Mouse (Mus musculus): Measurements from ENCODE around the gene Pwwp2a. TPM values are rescaled to one million over a fixed set of nuclear protein-coding genes. Genes with fewer than 3 reads are reported as not detected.

Gene Pwwp2a
- total RNA-seq, 2 experiments from 2014 or later: 39.0 to 42.0 TPM

GRCm38 (mm10) chr11:43712178-43712577 lies 30.4 kb downstream of the Pwwp2a start:
- no peak for ATAC-seq (replicated peaks; ENCODE audit: poor library complexity, severe bottlenecking)

GRCm38 (mm10) chr11:43723411-43723810 lies 41.6 kb downstream of the Pwwp2a start:
- ATAC-seq (replicated peaks; ENCODE audit: poor library complexity, severe bottlenecking): no peak

- ATAC-seq (replicated peaks; ENCODE audit: poor library complexity, severe bottlenecking): no peak
Measured at GRCm38 (mm10) chr11:43727796-43728195, 46.0 kb downstream of the Pwwp2a start.

- ATAC-seq (replicated peaks; ENCODE audit: poor library complexity, severe bottlenecking): peak; percentile 83
Measured at GRCm38 (mm10) chr11:43728737-43729301, 47.0 kb downstream of the Pwwp2a start.

- ATAC-seq (replicated peaks; ENCODE audit: poor library complexity, severe bottlenecking): peak; percentile 99
Measured at GRCm38 (mm10) chr11:43747233-43748226, 65.7 kb downstream of the Pwwp2a start, which contains the start of gene Ttc1. Gene Ttc1, minus strand, starts transcription at chr11:43748008.

GRCm38 (mm10) chr11:43751542-43751941 lies 69.7 kb downstream of the Pwwp2a start:
- ATAC-seq (replicated peaks; ENCODE audit: poor library complexity, severe bottlenecking): no peak

GRCm38 (mm10) chr11:43754568-43754967 lies 72.8 kb downstream of the Pwwp2a start:
- ATAC-seq (replicated peaks; ENCODE audit: poor library complexity, severe bottlenecking): no peak

- peak; percentile 55 for ATAC-seq (replicated peaks; ENCODE audit: poor library complexity, severe bottlenecking)
Measured at GRCm38 (mm10) chr11:43755411-43755810, 73.6 kb downstream of the Pwwp2a start.

- no peak for ATAC-seq (replicated peaks; ENCODE audit: poor library complexity, severe bottlenecking)
Measured at GRCm38 (mm10) chr11:43758436-43758835, 76.6 kb downstream of the Pwwp2a start.

- peak; percentile 94 for ATAC-seq (replicated peaks; ENCODE audit: poor library complexity, severe bottlenecking)
Measured at GRCm38 (mm10) chr11:43766922-43767648, 85.3 kb downstream of the Pwwp2a start.

GRCm38 (mm10) chr11:43767749-43768148 lies 86.0 kb downstream of the Pwwp2a start:
- ATAC-seq (replicated peaks; ENCODE audit: poor library complexity, severe bottlenecking): no peak

GRCm38 (mm10) chr11:43770110-43770509 lies 88.3 kb downstream of the Pwwp2a start:
- ATAC-seq (replicated peaks; ENCODE audit: poor library complexity, severe bottlenecking): no peak

Other genes starting within 250 kb of the Pwwp2a start
- 24.6 and 26.3 TPM in 2 replicates for gene Slu7, start 248.3 kb upstream of the Pwwp2a start, total RNA-seq (2014; fragmentation: Nextera tagmentation)
- 82.8 and 112 TPM in 2 replicates for gene Slu7, start 248.3 kb upstream of the Pwwp2a start, total RNA-seq (2017)
- not detected in 2 replicates for gene C1qtnf2, start 207.7 kb upstream of the Pwwp2a start, total RNA-seq (2014; fragmentation: Nextera tagmentation)
- gene C1qtnf2, start 207.7 kb upstream of the Pwwp2a start, total RNA-seq (2017): not detected in 2 replicates
- 1.9 TPM in 1 of 2 replicates, not detected in the other for gene Ccnjl, start 153.2 kb upstream of the Pwwp2a start, total RNA-seq (2014; fragmentation: Nextera tagmentation)
- not detected in 2 replicates for gene Ccnjl, start 153.2 kb upstream of the Pwwp2a start, total RNA-seq (2017)
- gene 4933415A04Rik, start 95.0 kb upstream of the Pwwp2a start, total RNA-seq (2014; fragmentation: Nextera tagmentation): not detected in 2 replicates
- gene 4933415A04Rik, start 95.0 kb upstream of the Pwwp2a start, total RNA-seq (2017): not detected in 2 replicates
- not detected in 2 replicates for gene Fabp6, start 80.5 kb upstream of the Pwwp2a start, total RNA-seq (2014; fragmentation: Nextera tagmentation)
- gene Fabp6, start 80.5 kb upstream of the Pwwp2a start, total RNA-seq (2017): not detected in 2 replicates
- 50.8 and 53.2 TPM in 2 replicates for gene Ttc1, start 66.0 kb downstream of the Pwwp2a start, total RNA-seq (2014; fragmentation: Nextera tagmentation)
- gene Ttc1, start 66.0 kb downstream of the Pwwp2a start, total RNA-seq (2017): 61.2 and 71.2 TPM in 2 replicates
- gene Adra1b, start 219.2 kb downstream of the Pwwp2a start, total RNA-seq (2014; fragmentation: Nextera tagmentation): not detected in 2 replicates
- gene Adra1b, start 219.2 kb downstream of the Pwwp2a start, total RNA-seq (2017): not detected in 2 replicates